In the genomic region with DNA sequence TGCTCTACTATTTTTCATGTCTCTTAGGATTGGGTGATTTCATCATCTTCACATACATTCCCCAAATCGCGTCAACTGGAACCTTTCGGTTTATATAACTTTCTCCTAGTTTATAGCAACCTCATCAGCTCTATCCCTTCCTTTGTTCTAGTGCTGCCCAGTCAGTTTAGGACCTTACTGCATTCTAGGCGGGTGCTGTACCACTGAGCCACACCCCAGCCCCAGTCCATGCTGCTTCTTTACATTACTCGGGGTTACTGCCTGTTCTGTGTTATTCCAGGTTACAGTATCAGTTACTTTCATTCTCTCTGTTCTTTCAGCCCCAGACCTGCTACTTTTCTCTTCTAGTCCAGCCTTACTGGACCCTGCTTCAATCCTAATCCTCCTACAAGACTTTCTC, we compare ENCODE assay signal across 28 mouse cellular contexts. TPM values are rescaled to one million over a fixed set of nuclear protein-coding genes. Genes with fewer than 3 reads are reported as not detected.
DNase-seq lines count a peak whose midpoint lies in the region; ATAC-seq and TF ChIP-seq lines count a peak whose summit lies in the region.
"Had no signal": no experiment of that assay in that cellular context is flagged by ENCODE, and none has a peak within 500 bp of the region (broad histone marks: within the 10 kb centered on the region; RNA-seq: fewer than 3 reads in every experiment).

No protein-coding gene starts in this region.

- H3K4me3 ChIP-seq in liver, embryonic 12.5 days: no peak overlapping the region
- no peak overlapping the region for H3K4me3 ChIP-seq in liver, embryonic 15.5 days (replicated peaks)
- H3K4me3 ChIP-seq in lung, adult 2 months (replicated peaks; ENCODE audit: extremely low read depth, low read depth, low read length): no peak overlapping the region
- H3K4me3 ChIP-seq: embryonic facial prominence, embryonic 12.5 days; embryonic facial prominence, embryonic 15.5 days; gastrocnemius, adult 2 months; heart, embryonic 12.5 days; heart, embryonic 15.5 days; hindbrain, embryonic 10.5 days; hindbrain, embryonic 13.5 days had no signal

- intact Hi-C loops in left cerebral cortex, postnatal 36 days (cut with DNase I): no loop called here

- DNase-seq in left cerebral cortex, postnatal 36 days (ENCODE audit: low spot score in 2 of 2): no peak
- no peak for DNase-seq in lung, adult 2 months
- DNase-seq in lung, postnatal 10 days: no peak
- DNase-seq: adrenal gland, adult 8-10 months; adrenal gland, postnatal 25 days; cerebellum, adult 11-12 months; cerebellum, adult 9-10 months; cerebellum, postnatal 14 days; forebrain, postnatal 0 days; gastrocnemius, adult 2 months; gastrocnemius, postnatal 14 days; heart, adult 11 months; heart, postnatal 10 days; heart, postnatal 36 days had no signal

- no peak overlapping the region for H3K9ac ChIP-seq in liver, embryonic 12.5 days
- H3K9ac ChIP-seq in liver, embryonic 15.5 days: no peak overlapping the region; the same call in 1 of the 2 replicates
- H3K9ac ChIP-seq: embryonic facial prominence, embryonic 12.5 days; embryonic facial prominence, embryonic 15.5 days; forebrain, postnatal 0 days; heart, embryonic 12.5 days; heart, embryonic 15.5 days; hindbrain, embryonic 13.5 days had no signal

- H3K36me3 ChIP-seq in liver, embryonic 12.5 days: peaks cover 38% of the 10 kb centered on the region
- H3K36me3 ChIP-seq in liver, embryonic 15.5 days (replicated peaks): peaks cover 12% of the 10 kb centered on the region
- H3K36me3 ChIP-seq: embryonic facial prominence, embryonic 12.5 days; embryonic facial prominence, embryonic 15.5 days; heart, embryonic 12.5 days; heart, embryonic 15.5 days; hindbrain, embryonic 10.5 days; hindbrain, embryonic 13.5 days had no signal

- H3K4me1 ChIP-seq in liver, embryonic 12.5 days: peaks cover 69% of the 10 kb centered on the region
- peaks cover 61% of the 10 kb centered on the region for H3K4me1 ChIP-seq in liver, embryonic 15.5 days (replicated peaks)
- peaks cover 10% of the 10 kb centered on the region for H3K4me1 ChIP-seq in lung, adult 2 months (ENCODE audit: control insufficient read depth, insufficient read depth, low read length)
- H3K4me1 ChIP-seq: embryonic facial prominence, embryonic 15.5 days; hindbrain, embryonic 13.5 days had no signal

- no peaks in the 10 kb centered on the region for H3K9me3 ChIP-seq in liver, embryonic 12.5 days (replicated peaks)
- H3K9me3 ChIP-seq in liver, embryonic 15.5 days (replicated peaks): no peaks in the 10 kb centered on the region
- H3K9me3 ChIP-seq: embryonic facial prominence, embryonic 12.5 days; embryonic facial prominence, embryonic 15.5 days; heart, embryonic 12.5 days; heart, embryonic 15.5 days; hindbrain, embryonic 10.5 days; hindbrain, embryonic 13.5 days had no signal

- TF ChIP-seq POLR2A in lung, adult 2 months (IDR thresholded peaks at IDR 0.05; ENCODE audit: borderline replicate concordance, extremely low read depth, low read depth, low read length): no peak

- WGBS in liver, embryonic 12.5 days (ENCODE audit: insufficient replicate concordance): 75% methylated on average over 5 of the region's 5 CpGs
- 58% methylated on average over 5 of the region's 5 CpGs for WGBS in liver, embryonic 15.5 days (ENCODE audit: insufficient replicate concordance)
- WGBS in lung, adult 2 months: 80% methylated on average over 5 of the region's 5 CpGs

- peak; percentile 61 for ATAC-seq in erythroblast, adult 5-6 weeks (replicated peaks; ENCODE audit: low FRiP score, poor library complexity, severe bottlenecking)
- ATAC-seq in erythroid progenitor cell, adult 5-6 weeks (replicated peaks; ENCODE audit: low FRiP score, poor library complexity, severe bottlenecking): peak; percentile 56
- peak; percentile 63 for ATAC-seq in liver, embryonic 12.5 days
- ATAC-seq in liver, embryonic 15.5 days (ENCODE audit: insufficient read depth): peak; percentile 68
- no peak for ATAC-seq in CD4-positive, CD25-positive, alpha-beta regulatory T cell, adult 4 months
- ATAC-seq: activated CD4-positive, CD25-positive, alpha-beta regulatory T cell, adult 4 months; forebrain, embryonic 14.5 days; forebrain, postnatal 0 days; hindbrain, embryonic 16.5 days had no signal

- peak overlapping the region; percentile 88 for H3K27ac ChIP-seq in liver, embryonic 12.5 days
- H3K27ac ChIP-seq in liver, embryonic 15.5 days (replicated peaks): peak overlapping the region; percentile 74
- H3K27ac ChIP-seq: embryonic facial prominence, embryonic 12.5 days; embryonic facial prominence, embryonic 15.5 days; hindbrain, embryonic 10.5 days; hindbrain, embryonic 13.5 days had no signal

- H3K27me3 ChIP-seq in liver, embryonic 12.5 days (replicated peaks): no peaks in the 10 kb centered on the region
- H3K27me3 ChIP-seq in liver, embryonic 15.5 days: no peaks in the 10 kb centered on the region
- H3K27me3 ChIP-seq: embryonic facial prominence, embryonic 12.5 days; embryonic facial prominence, embryonic 15.5 days; heart, embryonic 12.5 days; heart, embryonic 15.5 days; hindbrain, embryonic 13.5 days had no signal

- no peak for TF ChIP-seq CTCF in lung, adult 2 months (IDR thresholded peaks at IDR 0.05; ENCODE audit: insufficient read depth, low read length)

- peak overlapping the region; percentile 45 for H3K4me2 ChIP-seq in liver, embryonic 12.5 days
- H3K4me2 ChIP-seq in liver, embryonic 15.5 days: peak overlapping the region; percentile 43
- H3K4me2 ChIP-seq: embryonic facial prominence, embryonic 12.5 days; embryonic facial prominence, embryonic 15.5 days; heart, embryonic 12.5 days; heart, embryonic 15.5 days; hindbrain, embryonic 13.5 days had no signal

RNA-seq across cellular contexts. Expression of a gene that starts 13.0 kb away (rescaled TPM):
- total RNA-seq in erythroblast, adult 5-6 weeks (2015; ENCODE audit: low replicate concordance): 37.5 and 37.6 TPM in 2 replicates
- total RNA-seq in erythroblast, adult 5-6 weeks (2017; ENCODE audit: low replicate concordance): 9.6 and 22.8 TPM in 2 replicates
- 81.8 and 98.5 TPM in 2 replicates for total RNA-seq in erythroid progenitor cell, adult 5-6 weeks (2015; ENCODE audit: low replicate concordance)
- 38.8 and 50.4 TPM in 2 replicates for total RNA-seq in erythroid progenitor cell, adult 5-6 weeks (2017; ENCODE audit: low replicate concordance)
- polyA plus RNA-seq in liver, embryonic 12.5 days (2016; fragmentation: Nextera tagmentation; extraction: Ambion mirVana): 18.2 and 20.0 TPM in 2 replicates
- 12.7 and 13.5 TPM in 2 replicates for polyA plus RNA-seq in liver, embryonic 15.5 days (2015; fragmentation: Nextera tagmentation; extraction: Ambion mirVana)
- 10 to 100 TPM; 10.4 to 12.7 TPM for total RNA-seq in left cerebral cortex, postnatal 36 days (2021)
- 25.4 and 32.5 TPM in 2 replicates for polyA plus RNA-seq in lung, adult 2 months (2012; rRNA removed)
- 10 to 100 TPM; 29.3 to 31.2 TPM for polyA plus RNA-seq in CD4-positive, CD25-positive, alpha-beta regulatory T cell, adult 4 months (2017; shearing (Covaris generic))

RNA-seq across cellular contexts. Expression of a gene that starts 13.2 kb away (rescaled TPM):
- 6.7 and 9.4 TPM in 2 replicates for total RNA-seq in erythroblast, adult 5-6 weeks (2015; ENCODE audit: low replicate concordance)
- 7.6 and 10.9 TPM in 2 replicates for total RNA-seq in erythroblast, adult 5-6 weeks (2017; ENCODE audit: low replicate concordance)
- 32.3 and 43.2 TPM in 2 replicates for total RNA-seq in erythroid progenitor cell, adult 5-6 weeks (2015; ENCODE audit: low replicate concordance)
- 24.4 and 30.3 TPM in 2 replicates for total RNA-seq in erythroid progenitor cell, adult 5-6 weeks (2017; ENCODE audit: low replicate concordance)
- 15.5 and 16.1 TPM in 2 replicates for polyA plus RNA-seq in liver, embryonic 12.5 days (2016; fragmentation: Nextera tagmentation; extraction: Ambion mirVana)
- 9.2 and 9.5 TPM in 2 replicates for polyA plus RNA-seq in liver, embryonic 15.5 days (2015; fragmentation: Nextera tagmentation; extraction: Ambion mirVana)
- under 1 TPM; 0.32 to 0.41 TPM for total RNA-seq in left cerebral cortex, postnatal 36 days (2021)
- 0.03 and 0.07 TPM in 2 replicates for polyA plus RNA-seq in lung, adult 2 months (2012; rRNA removed)
- polyA plus RNA-seq in CD4-positive, CD25-positive, alpha-beta regulatory T cell, adult 4 months (2017; shearing (Covaris generic)): 1 to 10 TPM; 2.9 to 4.7 TPM
